Mouse (Mus musculus) right cerebral cortex, postnatal 10 days (tissue): Measurements from ENCODE around the gene Csf2rb2.
"Not testable (repeated sequence)": the region's sequence is repeated elsewhere in the genome, so short reads cannot be mapped to it uniquely, and the experiment has no call there.

Source experiments
- DNase-seq, 2 experiments: peaks; one replicate each; pipeline ENCODE4 v3.0.0; 2021; ENCODE audit warnings: low spot score in 2 of 2

Csf2rb2 gene

GRCm38 (mm10) chr15:78318338-78319171 lies 13.0 kb upstream of the Csf2rb2 start:
- not testable (repeated sequence) for DNase-seq

GRCm38 (mm10) chr15:78313659-78314058 lies 8.1 kb upstream of the Csf2rb2 start:
- not testable (repeated sequence) for DNase-seq

GRCm38 (mm10) chr15:78312421-78313233 lies 7.1 kb upstream of the Csf2rb2 start:
- DNase-seq, result not testable (repeated sequence)

GRCm38 (mm10) chr15:78310971-78311370 lies 5.5 kb upstream of the Csf2rb2 start:
- no peak for DNase-seq

- DNase-seq, result no peak
Measured at GRCm38 (mm10) chr15:78309865-78310264, 4.3 kb upstream of the Csf2rb2 start.

GRCm38 (mm10) chr15:78303665-78304233 lies 1.8 kb downstream of the Csf2rb2 start:
- DNase-seq, result no peak

GRCm38 (mm10) chr15:78302718-78303117 lies 2.8 kb downstream of the Csf2rb2 start:
- no peak for DNase-seq

- DNase-seq, result no peak
Measured at GRCm38 (mm10) chr15:78300773-78301172, 4.7 kb downstream of the Csf2rb2 start.

GRCm38 (mm10) chr15:78299641-78300040 lies 5.9 kb downstream of the Csf2rb2 start:
- no peak for DNase-seq

- DNase-seq, result no peak
Measured at GRCm38 (mm10) chr15:78298558-78298957, 7.0 kb downstream of the Csf2rb2 start.

- no peak for DNase-seq
Measured at GRCm38 (mm10) chr15:78293716-78294115, 11.8 kb downstream of the Csf2rb2 start.

- not testable (repeated sequence) for DNase-seq
Measured at GRCm38 (mm10) chr15:78293228-78293627, 12.3 kb downstream of the Csf2rb2 start.

GRCm38 (mm10) chr15:78289775-78290174 lies 15.7 kb downstream of the Csf2rb2 start:
- DNase-seq, result not testable (repeated sequence)

GRCm38 (mm10) chr15:78287941-78288340 lies 17.6 kb downstream of the Csf2rb2 start:
- DNase-seq, result no peak

- no peak for DNase-seq
Measured at GRCm38 (mm10) chr15:78278308-78278707, 27.2 kb downstream of the Csf2rb2 start.

- no peak for DNase-seq
Measured at GRCm38 (mm10) chr15:78271208-78271607, 34.3 kb downstream of the Csf2rb2 start.

- no peak for DNase-seq
Measured at GRCm38 (mm10) chr15:78267865-78268264, 37.7 kb downstream of the Csf2rb2 start.

GRCm38 (mm10) chr15:78267441-78267840 lies 38.1 kb downstream of the Csf2rb2 start:
- DNase-seq, result no peak

- DNase-seq, result no peak
Measured at GRCm38 (mm10) chr15:78263286-78263685, 42.2 kb downstream of the Csf2rb2 start.

GRCm38 (mm10) chr15:78260668-78261333 lies 44.7 kb downstream of the Csf2rb2 start:
- no peak for DNase-seq

- peak; percentile 39 to 51 for DNase-seq
Measured at GRCm38 (mm10) chr15:78258246-78258865, 47.2 kb downstream of the Csf2rb2 start.
